Mouse (Mus musculus) cortical plate, adult 2 months (tissue): ENCODE data around the gene Plagl1. TPM values are rescaled to one million over a fixed set of nuclear protein-coding genes. Genes with fewer than 3 reads are reported as not detected.
A peak's percentile ranks its signal among the peaks of the same experiment; 100 is the strongest.

ENCODE experiments used
- H3K27ac ChIP-seq: fragments of 200-500 bp; 2 replicates; pipeline ENCODE4 v1.5.1; 2012; ENCODE audit warnings: low read length, control low read depth, inconsistent platforms; ENCODE audit not compliant: insufficient read depth
- H3K4me1 ChIP-seq: fragments of 200-500 bp; 2 replicates; pipeline ENCODE4 v1.6.1; 2011; ENCODE audit warnings: low read length; ENCODE audit not compliant: control insufficient read depth, insufficient read depth
- H3K4me3 ChIP-seq: fragments of 200-500 bp; 2 replicates; pipeline ENCODE4 v1.5.1; 2011; ENCODE audit warnings: mild to moderate bottlenecking, low read length, control low read depth; ENCODE audit not compliant: insufficient read depth
- CTCF ChIP-seq: fragments of 200-500 bp; IDR thresholded peaks from 2 replicates; pipeline ENCODE4 v1.5.1; 2011; ENCODE audit warnings: mild to moderate bottlenecking, control low read depth, low read length; ENCODE audit not compliant: insufficient read depth; ENCODE audit errors: extremely low read depth
- POLR2A ChIP-seq: fragments of 200-500 bp; IDR thresholded peaks from 2 replicates; pipeline ENCODE4 v1.6.1; 2011; ENCODE audit warnings: mild to moderate bottlenecking, low read length, control low read depth; ENCODE audit not compliant: insufficient read depth; ENCODE audit errors: extremely low read depth
- polyA plus RNA-seq: library from polyadenylated mRNA; depleted of rRNA; stranded (reverse); fragments of >200 nt; gene quantifications from 2 replicates; pipeline ENCODE4 v1.2.3, GENCODE M21; 2012

Gene Plagl1
- polyA plus RNA-seq, 1 experiment = 18.4 TPM

- no peaks in the 10 kb centered on the region for H3K4me1 ChIP-seq
- H3K4me3 ChIP-seq = no peak overlapping the region
- no peak overlapping the region for H3K27ac ChIP-seq
- no peak for TF ChIP-seq POLR2A
Measured at GRCm38 (mm10) chr10:13076807-13077532, 16.7 kb downstream of the Plagl1 start.

- Histone ChIP-seq H3K27ac (no peak overlapping the region), H3K4me1 (no peaks in the 10 kb centered on the region), H3K4me3 (no peak overlapping the region)
- no peak for TF ChIP-seq CTCF
- no peak for TF ChIP-seq POLR2A
Measured at GRCm38 (mm10) chr10:13082459-13082858, 22.2 kb downstream of the Plagl1 start.

DNA sequence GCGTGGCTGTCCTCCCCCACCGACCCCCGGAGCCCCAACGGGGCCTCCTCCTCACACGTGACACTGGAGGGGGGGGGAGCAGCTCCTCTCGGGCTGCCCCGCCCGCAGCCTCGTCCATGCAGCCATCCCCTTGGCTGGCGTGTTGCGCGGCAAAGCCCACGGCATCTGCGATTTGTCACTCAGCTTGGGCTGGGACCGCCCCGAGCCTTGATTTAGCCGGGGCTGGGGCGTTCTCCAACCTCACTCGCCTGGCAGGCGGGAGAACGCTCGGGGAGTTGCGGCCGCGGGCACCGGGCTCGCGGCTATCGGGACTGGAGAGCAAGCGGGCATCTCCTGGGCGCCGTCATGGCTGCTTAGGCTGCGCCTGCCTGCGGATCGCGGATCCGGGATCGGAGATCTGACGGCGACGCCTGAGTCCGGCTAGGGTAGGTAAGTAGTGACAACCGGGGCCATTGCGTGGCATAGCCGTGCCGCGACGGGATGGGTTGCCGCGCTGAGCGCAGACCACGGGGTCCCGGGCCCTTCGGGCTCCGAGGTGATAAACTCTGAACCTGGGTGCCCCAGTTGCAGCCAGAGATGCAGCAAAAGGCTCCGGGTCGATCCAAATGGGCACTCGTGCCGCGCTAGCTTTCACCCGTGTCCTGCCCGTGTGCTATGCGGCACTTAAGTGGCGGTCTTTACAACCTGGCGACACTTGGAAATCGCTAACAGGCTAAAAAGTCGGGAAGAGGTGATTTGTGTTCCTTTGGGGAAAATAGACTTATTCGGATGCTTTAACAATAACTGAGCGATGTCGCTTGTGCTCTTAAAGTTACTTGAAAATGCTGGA is 30.5 kb downstream of the Plagl1 start:
- no peaks in the 10 kb centered on the region for H3K4me1 ChIP-seq
- peak overlapping the region; percentile 51 for H3K4me3 ChIP-seq
- no peak overlapping the region for H3K27ac ChIP-seq
- peak; percentile 47; the same call in 1 of the 2 replicates for TF ChIP-seq POLR2A
- TF ChIP-seq CTCF = no peak

DNA sequence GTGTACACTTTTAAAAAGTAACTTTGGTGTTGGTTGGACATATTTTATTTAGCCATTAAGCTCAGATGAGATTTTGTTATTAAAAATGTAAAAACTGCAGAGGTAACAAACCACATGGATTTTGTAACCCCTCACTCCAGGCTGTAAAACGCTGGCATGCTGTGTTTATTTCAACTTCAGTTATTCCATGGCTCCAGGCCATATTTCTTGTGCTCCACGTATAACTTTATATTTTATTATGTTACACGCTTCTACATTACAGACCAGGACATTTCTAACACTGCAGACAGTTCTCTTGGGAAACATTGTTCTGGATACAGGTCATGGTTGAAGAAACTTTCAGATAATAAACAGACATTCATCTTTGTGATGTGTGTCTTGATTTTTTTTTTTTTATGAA is 32.7 kb downstream of the Plagl1 start:
- TF ChIP-seq CTCF (no peak), POLR2A (no peak)
- Histone ChIP-seq H3K4me1 (no peaks in the 10 kb centered on the region), H3K27ac (no peak overlapping the region), H3K4me3 (no peak overlapping the region)

- TF ChIP-seq CTCF (no peak), POLR2A (no peak)
- no peak overlapping the region for H3K27ac ChIP-seq
- no peaks in the 10 kb centered on the region for H3K4me1 ChIP-seq
- no peak overlapping the region for H3K4me3 ChIP-seq
Measured at GRCm38 (mm10) chr10:13098895-13099294, 38.6 kb downstream of the Plagl1 start.

GRCm38 (mm10) chr10:13100061-13100648 is 39.9 kb downstream of the Plagl1 start:
- Histone ChIP-seq H3K4me3 (no peak overlapping the region), H3K4me1 (no peaks in the 10 kb centered on the region), H3K27ac (no peak overlapping the region)
- TF ChIP-seq POLR2A (no peak), CTCF (no peak)

DNA sequence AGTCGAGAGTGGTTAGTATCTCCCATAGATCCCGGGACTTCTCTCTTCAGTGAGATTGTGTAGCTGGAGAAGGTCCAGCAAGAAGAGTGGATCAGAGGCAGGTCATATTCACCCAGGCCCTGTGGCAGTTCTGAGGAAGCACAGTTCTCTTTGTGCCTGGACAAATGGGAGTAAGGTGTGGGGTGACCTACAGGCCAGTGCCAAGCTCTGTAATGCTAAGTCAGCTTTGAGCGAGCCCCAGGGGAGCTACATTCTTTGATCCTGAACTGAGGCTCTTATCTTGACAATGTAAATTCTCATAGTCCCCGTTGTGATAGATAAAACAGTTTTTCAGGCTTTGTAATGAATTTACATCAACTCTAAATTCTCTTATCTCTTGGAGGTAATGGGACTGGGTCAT is 42.1 kb downstream of the Plagl1 start:
- TF ChIP-seq CTCF (no peak), POLR2A (no peak)

GRCm38 (mm10) chr10:13103838-13104237 is 43.5 kb downstream of the Plagl1 start:
- Histone ChIP-seq H3K4me3 (no peak overlapping the region), H3K4me1 (no peaks in the 10 kb centered on the region), H3K27ac (no peak overlapping the region)
- TF ChIP-seq POLR2A = no peak
- no peak for TF ChIP-seq CTCF

More for the DNA sequence above, 42.1 kb downstream of the Plagl1 start:
- H3K4me1 ChIP-seq = no peaks in the 10 kb centered on the region
- no peak overlapping the region for H3K4me3 ChIP-seq
- H3K27ac ChIP-seq = no peak overlapping the region

- TF ChIP-seq CTCF = no peak
- no peak for TF ChIP-seq POLR2A
- Histone ChIP-seq H3K27ac (no peak overlapping the region), H3K4me1 (no peaks in the 10 kb centered on the region), H3K4me3 (no peak overlapping the region)
Measured at GRCm38 (mm10) chr10:13106909-13107624, 46.8 kb downstream of the Plagl1 start.
